Mouse (Mus musculus) lung, postnatal 0 days (tissue): ENCODE results near the gene Krt15. TPM values are rescaled to one million over a fixed set of nuclear protein-coding genes. Genes with fewer than 3 reads are reported as not detected.

Experiments
- ATAC-seq: fragments of 200-750 bp; cut with Nextera tagmentation; 2 replicates; pipeline ENCODE4 v1.8.0; 2017; ENCODE audit warnings: moderate library complexity
- DNase-seq: peaks from one replicate; pipeline ENCODE4 v3.0.0-alpha.2; 2016; ENCODE audit warnings: low spot score
- H3K27ac ChIP-seq: fragments of 300-500 bp; sonication (generic); 2 replicates; pipeline ENCODE4 v1.5.1; 2014; ENCODE audit warnings: antibody characterized with exemption, mild to moderate bottlenecking, low read length, mixed read lengths
- H3K27me3 ChIP-seq: fragments of 300-500 bp; sonication (generic); replicated peaks from 2 replicates; pipeline ENCODE4 v1.6.1; 2014; ENCODE audit warnings: low read length, mixed read lengths; ENCODE audit not compliant: insufficient read depth
- H3K36me3 ChIP-seq: fragments of 300-500 bp; sonication (generic); 2 replicates; pipeline ENCODE4 v1.6.1; 2014; ENCODE audit warnings: low read length, mixed read lengths; ENCODE audit not compliant: insufficient read depth
- H3K4me1 ChIP-seq: fragments of 300-500 bp; sonication (generic); 2 replicates; pipeline ENCODE4 v1.6.1; 2014; ENCODE audit warnings: antibody characterized with exemption, low read depth, low read length, mixed read lengths; ENCODE audit not compliant: insufficient read depth
- H3K4me2 ChIP-seq: fragments of 300-500 bp; sonication (generic); replicated peaks from 2 replicates; pipeline ENCODE4 v1.6.1; 2014; ENCODE audit warnings: low read depth, mild to moderate bottlenecking, low read length, moderate library complexity, mixed read lengths
- H3K4me3 ChIP-seq: fragments of 300-500 bp; sonication (generic); 2 replicates; pipeline ENCODE4 v1.5.1; 2014; ENCODE audit warnings: low read depth, low read length
- H3K9ac ChIP-seq: fragments of 300-500 bp; sonication (generic); replicated peaks from 2 replicates; pipeline ENCODE4 v1.6.1; 2014; ENCODE audit warnings: low read depth, mild to moderate bottlenecking
- H3K9me3 ChIP-seq: fragments of 300-500 bp; sonication (generic); 2 replicates; pipeline ENCODE4 v1.6.1; 2016; ENCODE audit warnings: low read length, mixed read lengths
- CTCF ChIP-seq: IDR thresholded peaks from 2 replicates; pipeline ENCODE4 v1.5.1; 2016; ENCODE audit warnings: antibody characterized with exemption, mild to moderate bottlenecking
- EP300 ChIP-seq: IDR thresholded peaks from 2 replicates; pipeline ENCODE4 v1.6.1; 2016; ENCODE audit warnings: antibody characterized with exemption, mild to moderate bottlenecking, control low read depth
- WGBS: fragments of 180-500 bp; shearing (Covaris S2); extraction: QIAGEN DNeasy Blood & Tissue Kit; methylation state at CpG from one replicate; pipeline ENCODE4 v1.1.7; 2014; 5-methylcytosine and 5-hydroxymethylcytosine counted together
- polyA plus RNA-seq: library from polyadenylated mRNA; unstranded; fragments of >200 nt; fragmentation: Nextera tagmentation; extraction: Ambion mirVana; gene quantifications from 2 replicates; pipeline ENCODE4 v1.2.1, GENCODE M21; 2015

Gene Krt15
- polyA plus RNA-seq, 1 experiment from 2014 or later, result 28.1 TPM

DNA sequence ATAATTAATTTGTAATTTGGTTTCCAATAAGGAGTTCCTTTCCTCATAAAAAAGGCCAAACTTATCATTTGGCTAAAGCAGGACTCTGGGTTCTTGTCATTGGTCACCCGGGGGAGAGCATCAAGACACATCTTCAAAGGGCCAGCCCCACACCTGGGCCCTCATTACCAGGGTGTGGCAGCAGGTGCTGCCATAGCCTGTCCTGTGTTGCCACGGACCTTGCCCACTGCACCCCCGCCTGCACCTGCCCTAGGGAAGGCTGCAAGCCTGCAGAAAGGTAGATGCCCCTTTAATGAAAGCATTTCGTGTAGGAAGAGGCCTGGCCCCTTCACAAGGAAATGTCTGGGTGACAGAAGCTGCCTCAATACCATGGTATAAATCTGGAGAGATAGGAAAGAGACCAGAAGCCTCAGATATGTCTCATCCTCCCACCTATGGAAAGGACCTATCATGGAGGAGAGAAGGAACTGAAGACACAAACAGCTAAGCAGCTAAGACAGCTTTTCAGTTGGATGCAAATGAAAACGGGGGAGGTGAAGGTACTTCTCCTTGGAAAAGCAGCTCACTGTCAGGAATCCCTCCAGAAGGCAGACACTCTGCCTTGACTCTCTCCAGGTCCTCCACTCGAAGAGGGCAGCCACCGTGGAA is 47.2 kb downstream of the Krt15 start:
- H3K27me3 ChIP-seq, result no peaks in the 10 kb centered on the region; the same call in 1 of the 2 replicates
- no peaks in the 10 kb centered on the region for H3K9me3 ChIP-seq
- no peaks in the 10 kb centered on the region for H3K4me1 ChIP-seq
- ATAC-seq (no peak), DNase-seq (no peak)
- H3K4me2 ChIP-seq, result no peak overlapping the region
- 65% methylated on average over 7 of the region's 7 CpGs for WGBS
- TF ChIP-seq CTCF, result no peak
- no peak for TF ChIP-seq EP300
- H3K36me3 ChIP-seq, result no peaks in the 10 kb centered on the region
- H3K27ac ChIP-seq, result no peak overlapping the region
- no peak overlapping the region for H3K4me3 ChIP-seq
- H3K9ac ChIP-seq, result no peak overlapping the region

DNA sequence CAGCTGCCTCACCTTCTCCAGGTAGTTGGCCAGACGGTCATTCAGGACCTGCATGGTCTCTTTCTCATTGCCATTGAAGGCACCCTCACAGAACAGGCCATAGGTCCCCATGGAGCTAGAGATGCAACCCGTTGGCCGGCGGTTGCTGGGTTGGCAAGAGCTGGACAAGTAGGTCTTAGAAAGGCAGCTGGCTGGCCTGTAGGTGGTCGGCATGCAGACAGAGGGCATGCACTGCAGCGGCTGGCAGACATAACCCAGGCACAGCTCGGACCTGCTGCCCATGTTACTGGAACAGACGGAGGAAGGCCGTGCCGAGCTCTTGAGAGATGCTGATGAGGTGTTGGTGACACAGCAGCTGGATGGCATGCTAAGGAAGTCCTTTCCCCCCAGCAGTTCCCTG is 47.9 kb downstream of the Krt15 start, which contains the start of gene Krt32:
Krt32 (minus strand) TSS at position 366 of the 400 bp plus-strand sequence.
- Histone ChIP-seq H3K36me3 (no peaks in the 10 kb centered on the region), H3K9ac (no peak within 1 kb of the TSS), H3K4me2 (no peak within 1 kb of the TSS), H3K27me3 (no peaks in the 10 kb centered on the region; the same call in 1 of the 2 replicates), H3K4me3 (no peak within 1 kb of the TSS), H3K27ac (no peak within 1 kb of the TSS), H3K4me1 (no peaks in the 10 kb centered on the region), H3K9me3 (no peaks in the 10 kb centered on the region)
- 84% methylated on average over 10 of the region's 10 CpGs for WGBS
- TF ChIP-seq EP300 (no peak), CTCF (no peak)
- DNase-seq (no peak), ATAC-seq (no peak)

Other genes starting within 250 kb of the Krt15 start
- not detected in 2 replicates for gene Krtap31-1, start 228.0 kb downstream of the Krt15 start, polyA plus RNA-seq
- not detected in 2 replicates for gene Gm11565, start 221.2 kb downstream of the Krt15 start, polyA plus RNA-seq
- gene Krtap31-2, start 199.6 kb downstream of the Krt15 start, polyA plus RNA-seq, result not detected in 2 replicates
- not detected in 2 replicates for gene Krtap9-5, start 187.5 kb downstream of the Krt15 start, polyA plus RNA-seq
- gene Krtap29-1, start 156.9 kb downstream of the Krt15 start, polyA plus RNA-seq, result not detected in 2 replicates
- gene Krtap16-1, start 149.3 kb downstream of the Krt15 start, polyA plus RNA-seq, result not detected in 2 replicates
- gene Krtap17-1, start 141.9 kb downstream of the Krt15 start, polyA plus RNA-seq, result 8.4 and 11.5 TPM in 2 replicates
- 0.17 and 0.23 TPM in 2 replicates for gene Krt33a, start 119.7 kb downstream of the Krt15 start, polyA plus RNA-seq
- 0.16 TPM in 1 of 2 replicates, not detected in the other for gene Krt33b, start 106.1 kb downstream of the Krt15 start, polyA plus RNA-seq
- 0.11 and 0.18 TPM in 2 replicates for gene Krt34, start 94.4 kb downstream of the Krt15 start, polyA plus RNA-seq
- gene Krt31, start 85.4 kb downstream of the Krt15 start, polyA plus RNA-seq, result not detected in 2 replicates
- not detected in 2 replicates for gene Krt32, start 47.7 kb downstream of the Krt15 start, polyA plus RNA-seq
- not detected in 2 replicates for gene Krt35, start 39.7 kb downstream of the Krt15 start, polyA plus RNA-seq
- 0.11 TPM in 1 of 2 replicates, not detected in the other for gene Krt36, start 30.3 kb downstream of the Krt15 start, polyA plus RNA-seq
- 0.60 and 0.68 TPM in 2 replicates for gene Krt13, start 14.4 kb downstream of the Krt15 start, polyA plus RNA-seq
- gene Krt19, start 12.7 kb upstream of the Krt15 start, polyA plus RNA-seq, result 460 and 573 TPM in 2 replicates
- gene Krt9, start 57.3 kb upstream of the Krt15 start, polyA plus RNA-seq, result not detected in 2 replicates
- 1.7 and 2.3 TPM in 2 replicates for gene Krt14, start 71.6 kb upstream of the Krt15 start, polyA plus RNA-seq
- gene Krt16, start 113.0 kb upstream of the Krt15 start, polyA plus RNA-seq, result not detected in 2 replicates
- gene Krt17, start 125.1 kb upstream of the Krt15 start, polyA plus RNA-seq, result 0.58 and 0.65 TPM in 2 replicates
- not detected in 2 replicates for gene Krt42, start 133.9 kb upstream of the Krt15 start, polyA plus RNA-seq
- 2,114 and 2,164 TPM in 2 replicates for gene Eif1, start 184.0 kb upstream of the Krt15 start, polyA plus RNA-seq
- not detected in 2 replicates for gene Gast, start 198.5 kb upstream of the Krt15 start, polyA plus RNA-seq
- 6.4 and 6.5 TPM in 2 replicates for gene Hap1, start 220.2 kb upstream of the Krt15 start, polyA plus RNA-seq